Mouse (Mus musculus) heart, embryonic 14.5 days (tissue): ENCODE measurements around the gene Syne2. TPM values are rescaled to one million over a fixed set of nuclear protein-coding genes. Genes with fewer than 3 reads are reported as not detected.
"Not testable (repeated sequence)": the region's sequence is repeated elsewhere in the genome, so short reads cannot be mapped to it uniquely, and the experiment has no call there.

Experiments used
- ATAC-seq: fragments of 200-750 bp; cut with Nextera tagmentation; 2 replicates; pipeline ENCODE4 v1.8.0; 2017; ENCODE audit warnings: low read depth, moderate TSS enrichment; ENCODE audit not compliant: insufficient number of reproducible peaks, insufficient read depth, low FRiP score
- H3K27ac ChIP-seq, 2 experiments: fragments of 200-500 bp in 1 of 2; fragments of 300-500 bp in 1 of 2; sonication (generic) in 1 of 2; replicated peaks in 1 of 2; 2 replicates each; pipeline ENCODE4 v1.5.1; 2012 to 2014; ENCODE audit warnings: low read depth in 2 of 2, low read length in 2 of 2, control low read depth in 1 of 2, mild to moderate bottlenecking in 1 of 2, mixed read lengths in 1 of 2; ENCODE audit not compliant: control insufficient read depth in 1 of 2, insufficient read depth in 1 of 2
- H3K27me3 ChIP-seq: fragments of 300-500 bp; sonication (generic); 2 replicates; pipeline ENCODE4 v1.6.1; 2014; ENCODE audit warnings: mild to moderate bottlenecking, low read length, control low read depth; ENCODE audit not compliant: control insufficient read depth, insufficient read depth
- H3K36me3 ChIP-seq: fragments of 300-500 bp; sonication (generic); 2 replicates; pipeline ENCODE4 v1.6.1; 2014; ENCODE audit warnings: mild to moderate bottlenecking, control low read depth, low read length, mixed read lengths; ENCODE audit not compliant: control insufficient read depth, insufficient read depth
- H3K4me1 ChIP-seq, 2 experiments: fragments of 200-500 bp in 1 of 2; fragments of 300-500 bp in 1 of 2; sonication (generic) in 1 of 2; 2 replicates each; pipeline ENCODE4 v1.6.1; 2012 to 2014; ENCODE audit warnings: low read length in 2 of 2, control low read depth in 1 of 2, mixed read lengths in 1 of 2; ENCODE audit not compliant: control insufficient read depth in 2 of 2, insufficient read depth in 2 of 2
- H3K4me2 ChIP-seq: fragments of 300-500 bp; sonication (generic); 2 replicates; pipeline ENCODE4 v1.6.1; 2014; ENCODE audit warnings: mild to moderate bottlenecking, low read length
- H3K4me3 ChIP-seq, 2 experiments: fragments of 200-500 bp in 1 of 2; fragments of 300-500 bp in 1 of 2; sonication (generic) in 1 of 2; 2 replicates each; pipeline ENCODE4 v1.5.1; 2012 to 2014; ENCODE audit warnings: low read length in 2 of 2, mild to moderate bottlenecking in 2 of 2, control low read depth in 1 of 2, low read depth in 1 of 2, moderate library complexity in 1 of 2; ENCODE audit not compliant: control insufficient read depth in 1 of 2, insufficient read depth in 1 of 2
- H3K9ac ChIP-seq: fragments of 300-500 bp; sonication (generic); 2 replicates; pipeline ENCODE4 v1.6.1; 2014; ENCODE audit warnings: mild to moderate bottlenecking, low read length
- H3K9me3 ChIP-seq: fragments of 300-500 bp; sonication (generic); 2 replicates; pipeline ENCODE4 v1.6.1; 2016; ENCODE audit warnings: low read length, control low read depth; ENCODE audit not compliant: control insufficient read depth
- WGBS: fragments of 180-500 bp; shearing (Covaris S2); extraction: QIAGEN DNeasy Blood & Tissue Kit; methylation state at CpG from one replicate; pipeline ENCODE4 v1.1.7; 2014; 5-methylcytosine and 5-hydroxymethylcytosine counted together
- polyA plus RNA-seq: library from polyadenylated mRNA; unstranded; fragments of >200 nt; fragmentation: Nextera tagmentation; extraction: Ambion mirVana; gene quantifications from 2 replicates; pipeline ENCODE4 v1.2.1, GENCODE M21; 2014

Syne2 gene
- 52.5 and 55.9 TPM in 2 replicates for polyA plus RNA-seq

DNA sequence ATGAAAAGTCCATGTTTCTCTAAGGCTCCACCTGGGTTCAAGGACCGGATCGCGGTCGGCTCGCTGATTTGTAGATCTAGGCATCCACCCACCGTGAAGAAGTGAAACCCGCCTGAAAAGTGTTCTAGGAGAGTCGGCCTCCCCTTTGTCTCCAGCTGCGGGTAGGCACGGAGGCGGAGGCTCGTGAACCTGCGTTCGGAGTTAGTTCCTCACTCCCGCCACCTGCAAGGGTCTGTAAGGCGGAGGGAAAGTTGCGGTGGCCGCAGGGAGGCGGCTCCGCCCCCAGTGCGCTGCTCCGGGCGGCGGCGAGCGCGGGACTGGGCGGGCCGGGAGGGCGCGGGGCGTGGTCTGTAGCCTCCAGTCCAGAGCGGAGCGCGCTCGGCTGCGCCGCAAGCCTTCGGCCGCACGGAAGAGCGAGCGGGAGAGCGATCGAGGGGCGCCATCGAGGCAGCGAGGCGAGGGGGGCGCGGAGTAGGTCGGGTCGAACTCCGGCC, at the start of gene Syne2:
Syne2 (plus strand) TSS at position 176 of the 494 bp plus-strand sequence.
- Histone ChIP-seq H3K27me3 (no peaks in the 10 kb centered on the region; the same call in 1 of the 2 replicates), H3K9me3 (no peaks in the 10 kb centered on the region), H3K4me1 (peaks cover 8 to 32% of the 10 kb centered on the region in 2 experiments), H3K4me3 (peak within 1 kb of the TSS; percentile 75 to 95), H3K4me2 (peak within 1 kb of the TSS; percentile 90), H3K9ac (peak within 1 kb of the TSS; percentile 95), H3K27ac (peak within 1 kb of the TSS; percentile 67 to 88), H3K36me3 (no peaks in the 10 kb centered on the region)
- peak; percentile 93 for ATAC-seq
- under 1% methylated on average over 51 of the region's 54 CpGs for WGBS

DNA sequence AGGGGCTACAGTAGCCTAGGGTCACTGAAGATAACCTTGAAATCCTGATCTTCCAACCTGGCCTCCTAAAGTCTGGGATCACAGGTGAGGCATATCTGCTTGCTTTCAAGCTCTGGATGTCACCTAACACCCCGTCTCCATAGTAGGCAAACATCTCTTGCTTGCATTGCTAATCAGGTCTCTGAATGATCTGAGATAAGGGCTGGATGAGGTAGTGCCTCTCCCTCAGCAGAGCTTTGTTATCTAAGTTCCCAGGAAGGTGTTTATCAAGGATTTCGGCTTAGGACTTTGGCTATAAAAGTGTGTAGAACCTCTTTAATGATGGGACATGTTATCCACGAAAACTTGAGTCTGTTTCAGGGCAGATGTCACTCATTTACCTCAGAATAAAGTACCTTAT, 46.5 kb upstream of the Syne2 start:
- Histone ChIP-seq H3K4me3 (no peak overlapping the region), H3K4me2 (no peak overlapping the region), H3K9me3 (peaks cover 3% of the 10 kb centered on the region; the same call in 1 of the 2 replicates), H3K27ac (no peak overlapping the region), H3K9ac (no peak overlapping the region), H3K36me3 (no peaks in the 10 kb centered on the region), H3K4me1 (peaks cover 4 to 8% of the 10 kb centered on the region in 2 experiments; a peak in 2 of 4 replicates), H3K27me3 (no peaks in the 10 kb centered on the region)
- 9% methylated on average over 3 of the region's 3 CpGs for WGBS
- ATAC-seq: no peak

DNA sequence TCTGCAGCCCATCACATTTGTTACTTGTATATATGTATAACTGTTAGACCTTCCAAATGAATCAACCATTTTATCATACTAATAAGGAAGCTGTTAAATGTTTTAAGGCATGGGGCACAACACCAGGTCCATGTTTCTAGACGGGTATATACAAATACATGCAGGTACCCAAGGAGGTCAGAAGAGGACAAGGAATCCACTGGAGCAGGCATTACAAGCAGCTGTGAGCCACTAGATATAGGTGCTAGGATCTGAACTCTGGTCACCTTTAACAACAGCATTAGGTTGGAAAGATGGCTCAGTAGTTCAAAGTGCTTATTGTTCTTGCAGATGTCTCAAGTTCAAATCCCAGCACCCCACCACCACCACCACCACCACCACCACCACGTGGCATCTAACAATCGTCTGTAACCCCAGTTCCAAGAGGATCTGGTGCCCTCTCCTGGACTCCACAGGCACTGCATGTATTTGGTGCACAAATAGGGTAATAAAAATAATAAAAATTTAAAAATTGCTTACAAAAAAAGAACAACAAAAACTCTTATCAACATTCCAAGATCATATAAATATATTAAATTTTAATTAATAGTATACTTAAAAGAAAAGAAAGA, 45.4 kb upstream of the Syne2 start:
- H3K9me3 ChIP-seq: peaks cover 3% of the 10 kb centered on the region; the same call in 1 of the 2 replicates
- 23% methylated on average over 3 of the region's 3 CpGs for WGBS
- H3K4me1 ChIP-seq: no peaks in the 10 kb centered on the region
- no peaks in the 10 kb centered on the region for H3K27me3 ChIP-seq
- no peak for ATAC-seq
- no peak overlapping the region for H3K4me3 ChIP-seq
- H3K27ac ChIP-seq: no peak overlapping the region
- no peak overlapping the region for H3K4me2 ChIP-seq
- no peaks in the 10 kb centered on the region for H3K36me3 ChIP-seq
- no peak overlapping the region for H3K9ac ChIP-seq

DNA sequence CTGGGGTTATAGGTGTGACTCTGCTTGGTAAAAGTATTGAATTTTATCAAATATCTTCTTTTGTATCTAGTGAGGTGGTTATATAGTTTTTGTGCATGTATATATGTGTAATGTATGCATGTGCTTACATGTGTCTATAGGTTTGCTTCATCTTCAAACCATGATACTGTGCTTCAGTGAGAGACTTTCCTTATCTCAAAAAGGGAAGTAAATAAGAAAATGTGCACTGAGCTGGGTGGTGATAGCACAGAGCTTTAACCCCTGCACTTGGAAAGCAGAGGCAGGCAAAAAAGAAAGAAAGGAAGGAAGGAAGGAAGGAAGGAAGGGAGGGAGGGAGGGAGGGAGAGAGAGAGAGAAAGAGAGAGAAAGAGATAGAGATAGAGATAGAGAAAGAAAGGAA, 36.5 kb upstream of the Syne2 start:
- Histone ChIP-seq H3K9ac (no peak overlapping the region), H3K27ac (no peak overlapping the region), H3K4me2 (no peak overlapping the region), H3K27me3 (no peaks in the 10 kb centered on the region), H3K9me3 (0 out of 2 replicates have a peak, but pooled peaks cover 6% of the 10 kb centered on the region), H3K36me3 (no peaks in the 10 kb centered on the region), H3K4me1 (no peaks in the 10 kb centered on the region), H3K4me3 (no peak overlapping the region)
- ATAC-seq: no peak

DNA sequence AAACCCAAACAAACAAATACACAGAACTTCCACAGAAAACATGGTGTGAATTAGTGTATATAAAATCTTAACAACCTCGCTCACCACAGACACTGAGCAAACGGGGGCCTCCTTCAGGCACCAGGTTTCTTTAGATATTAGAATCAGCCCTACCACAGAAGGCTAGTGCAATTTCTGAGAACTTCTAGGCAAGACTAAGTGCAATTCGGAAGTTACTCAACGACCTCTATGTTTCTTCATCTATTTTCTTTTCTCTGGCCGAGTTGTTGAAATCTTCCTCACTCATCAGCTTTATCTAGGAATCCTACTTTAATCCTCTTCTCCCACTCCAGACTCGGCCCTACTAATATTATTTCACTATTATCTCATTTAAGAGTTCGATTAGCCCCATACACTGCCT, 35.9 kb upstream of the Syne2 start:
- ATAC-seq: no peak
- no peaks in the 10 kb centered on the region for H3K36me3 ChIP-seq
- H3K27ac ChIP-seq: no peak overlapping the region
- H3K4me3 ChIP-seq: no peak overlapping the region
- no peak overlapping the region for H3K9ac ChIP-seq
- H3K27me3 ChIP-seq: no peaks in the 10 kb centered on the region
- WGBS: 61% methylated on average over 7 of the region's 7 CpGs
- 0 out of 2 replicates have a peak, but pooled peaks cover 6% of the 10 kb centered on the region for H3K9me3 ChIP-seq
- no peaks in the 10 kb centered on the region for H3K4me1 ChIP-seq
- no peak overlapping the region for H3K4me2 ChIP-seq

GRCm38 (mm10) chr12:75784271-75784751, 33.6 kb upstream of the Syne2 start:
- Histone ChIP-seq H3K4me1 (no peaks in the 10 kb centered on the region), H3K9me3 (no peaks in the 10 kb centered on the region), H3K4me2 (no peak overlapping the region), H3K9ac (no peak overlapping the region), H3K4me3 (no peak overlapping the region), H3K36me3 (no peaks in the 10 kb centered on the region), H3K27me3 (no peaks in the 10 kb centered on the region), H3K27ac (no peak overlapping the region)
- ATAC-seq: no peak
- WGBS: 80% methylated on average over 2 of the region's 2 CpGs

GRCm38 (mm10) chr12:75786681-75787080, 31.3 kb upstream of the Syne2 start:
- not testable (repeated sequence) for H3K36me3 ChIP-seq, H3K27ac ChIP-seq, H3K4me3 ChIP-seq, ATAC-seq, H3K4me2 ChIP-seq, H3K27me3 ChIP-seq, H3K9me3 ChIP-seq, H3K9ac ChIP-seq, H3K4me1 ChIP-seq
- WGBS: 1% methylated on average over 2 of the region's 2 CpGs
